Mouse (Mus musculus) intestine, postnatal 0 days (tissue): ENCODE data around the gene Olfr1402. TPM values are rescaled to one million over a fixed set of nuclear protein-coding genes. Genes with fewer than 3 reads are reported as not detected.

ENCODE experiments used
- ATAC-seq: fragments of 200-750 bp; cut with Nextera tagmentation; 2 replicates; pipeline ENCODE4 v1.8.0; 2017; ENCODE audit warnings: mild to moderate bottlenecking, moderate TSS enrichment, moderate library complexity
- H3K27ac ChIP-seq: fragments of 300-500 bp; sonication (generic); 2 replicates; pipeline ENCODE4 v1.5.1; 2014; ENCODE audit warnings: mild to moderate bottlenecking, low read depth, low read length, moderate library complexity
- H3K27me3 ChIP-seq: fragments of 300-500 bp; sonication (generic); replicated peaks from 2 replicates; pipeline ENCODE4 v1.6.1; 2014; ENCODE audit warnings: low read length, mixed read lengths; ENCODE audit not compliant: control insufficient read depth, insufficient read depth
- H3K36me3 ChIP-seq: fragments of 300-500 bp; sonication (generic); 2 replicates; pipeline ENCODE4 v1.6.1; 2014; ENCODE audit warnings: mild to moderate bottlenecking, moderate library complexity; ENCODE audit not compliant: control insufficient read depth, insufficient read depth
- H3K4me1 ChIP-seq: fragments of 300-500 bp; sonication (generic); replicated peaks from 2 replicates; pipeline ENCODE4 v1.6.1; 2014; ENCODE audit warnings: antibody characterized with exemption, low read length, mixed read lengths; ENCODE audit not compliant: control insufficient read depth, insufficient read depth
- H3K4me2 ChIP-seq: fragments of 300-500 bp; sonication (generic); replicated peaks from 2 replicates; pipeline ENCODE4 v1.6.1; 2014; ENCODE audit warnings: low read depth, mild to moderate bottlenecking, moderate library complexity
- H3K4me3 ChIP-seq: fragments of 300-500 bp; sonication (generic); 2 replicates; pipeline ENCODE4 v1.5.1; 2014; ENCODE audit warnings: low read depth, low read length
- H3K9ac ChIP-seq: fragments of 300-500 bp; sonication (generic); 2 replicates; pipeline ENCODE4 v1.6.1; 2014; ENCODE audit warnings: mild to moderate bottlenecking, low read depth, low read length
- H3K9me3 ChIP-seq: fragments of 300-500 bp; sonication (generic); 2 replicates; pipeline ENCODE4 v1.6.1; 2016; ENCODE audit warnings: mixed run types; ENCODE audit not compliant: control insufficient read depth
- CTCF ChIP-seq: sonication (generic); IDR thresholded peaks from 2 replicates; pipeline ENCODE4 v1.5.1; 2016; ENCODE audit warnings: low read depth, mild to moderate bottlenecking, control low read depth, antibody characterized with exemption, moderate library complexity
- WGBS: fragments of 180-500 bp; shearing (Covaris S2); extraction: QIAGEN DNeasy Blood & Tissue Kit; methylation state at CpG from one replicate; pipeline ENCODE4 v1.1.7; 2014; 5-methylcytosine and 5-hydroxymethylcytosine counted together
- polyA plus RNA-seq: library from polyadenylated mRNA; unstranded; fragments of >200 nt; fragmentation: Nextera tagmentation; extraction: Ambion mirVana; gene quantifications from 2 replicates; pipeline ENCODE4 v1.2.1, GENCODE M21; 2015

Gene Olfr1402
- polyA plus RNA-seq, result not detected in 2 replicates

GRCm38 (mm10) chr3:97421920-97422319, at the start of gene Olfr1402:
TSS of gene Olfr1402 (minus strand) at chr3:97422020.
- Histone ChIP-seq H3K4me3 (no peak within 1 kb of the TSS), H3K9me3 (no peaks in the 10 kb centered on the region), H3K4me2 (no peak within 1 kb of the TSS), H3K36me3 (no peaks in the 10 kb centered on the region), H3K27ac (no peak within 1 kb of the TSS), H3K27me3 (no peaks in the 10 kb centered on the region), H3K9ac (no peak within 1 kb of the TSS), H3K4me1 (no peaks in the 10 kb centered on the region)
- 57% methylated on average over 1 of the region's 1 CpGs for WGBS
- no peak for TF ChIP-seq CTCF
- no peak for ATAC-seq

- no peaks in the 10 kb centered on the region for H3K4me1 ChIP-seq
- TF ChIP-seq CTCF, result no peak
- no peak for ATAC-seq
- 84% methylated on average over 4 of the region's 4 CpGs for WGBS
- H3K27ac ChIP-seq, result no peak overlapping the region
- H3K9ac ChIP-seq, result no peak overlapping the region
- H3K4me3 ChIP-seq, result no peak overlapping the region
- H3K4me2 ChIP-seq, result no peak overlapping the region
- no peaks in the 10 kb centered on the region for H3K36me3 ChIP-seq
- H3K9me3 ChIP-seq, result no peaks in the 10 kb centered on the region
- no peaks in the 10 kb centered on the region for H3K27me3 ChIP-seq
Observed at GRCm38 (mm10) chr3:97455286-97455685, 33.5 kb upstream of the Olfr1402 start.

- H3K9me3 ChIP-seq, result no peaks in the 10 kb centered on the region
- no peak overlapping the region for H3K4me3 ChIP-seq
- H3K27ac ChIP-seq, result no peak overlapping the region
- no peaks in the 10 kb centered on the region for H3K27me3 ChIP-seq
- no peak overlapping the region for H3K9ac ChIP-seq
- 93% methylated on average over 2 of the region's 2 CpGs for WGBS
- H3K4me2 ChIP-seq, result no peak overlapping the region
- no peak for ATAC-seq
- no peaks in the 10 kb centered on the region for H3K4me1 ChIP-seq
- no peak for TF ChIP-seq CTCF
- H3K36me3 ChIP-seq, result no peaks in the 10 kb centered on the region
Observed at GRCm38 (mm10) chr3:97438619-97439018, 16.8 kb upstream of the Olfr1402 start.

- Histone ChIP-seq H3K4me1 (no peaks in the 10 kb centered on the region), H3K36me3 (no peaks in the 10 kb centered on the region), H3K9ac (no peak overlapping the region), H3K4me3 (no peak overlapping the region), H3K9me3 (no peaks in the 10 kb centered on the region), H3K27me3 (no peaks in the 10 kb centered on the region), H3K27ac (no peak overlapping the region), H3K4me2 (no peak overlapping the region)
- TF ChIP-seq CTCF, result peak; percentile 83
- no peak for ATAC-seq
- WGBS, result 32% methylated on average over 1 of the region's 1 CpGs
Observed at GRCm38 (mm10) chr3:97394289-97394688, 27.5 kb downstream of the Olfr1402 start.

- Histone ChIP-seq H3K27me3 (no peaks in the 10 kb centered on the region), H3K4me1 (no peaks in the 10 kb centered on the region), H3K9me3 (no peaks in the 10 kb centered on the region), H3K9ac (no peak overlapping the region), H3K36me3 (no peaks in the 10 kb centered on the region), H3K4me3 (no peak overlapping the region), H3K27ac (no peak overlapping the region), H3K4me2 (no peak overlapping the region)
- no peak for ATAC-seq
- 71% methylated on average over 5 of the region's 5 CpGs for WGBS
- TF ChIP-seq CTCF, result peak; percentile 68
Observed at GRCm38 (mm10) chr3:97393079-97393478, 28.7 kb downstream of the Olfr1402 start.

GRCm38 (mm10) chr3:97370382-97370781, 51.4 kb downstream of the Olfr1402 start:
- ATAC-seq, result no peak
- Histone ChIP-seq H3K27me3 (no peaks in the 10 kb centered on the region), H3K4me1 (no peaks in the 10 kb centered on the region), H3K4me3 (no peak overlapping the region), H3K27ac (no peak overlapping the region), H3K9me3 (no peaks in the 10 kb centered on the region), H3K9ac (no peak overlapping the region), H3K4me2 (no peak overlapping the region), H3K36me3 (no peaks in the 10 kb centered on the region)
- TF ChIP-seq CTCF, result no peak
